Mouse (Mus musculus) neutrophil, adult 5-6 weeks (primary cell): ENCODE measurements around the gene Bptf. TPM values are rescaled to one million over a fixed set of nuclear protein-coding genes. Genes with fewer than 3 reads are reported as not detected.
A peak's percentile ranks its signal among the peaks of the same experiment; 100 is the strongest.
"Not testable (repeated sequence)": the region's sequence is repeated elsewhere in the genome, so short reads cannot be mapped to it uniquely, and the experiment has no call there.

ENCODE experiments used
- ATAC-seq: fragments of 151-379, 151-347 bp; 2 replicates; pipeline ENCODE4 v1.8.0; 2017; ENCODE audit warnings: mild to moderate bottlenecking, moderate TSS enrichment; ENCODE audit not compliant: insufficient number of reproducible peaks, poor library complexity, low FRiP score, severe bottlenecking; ENCODE audit errors: extremely low read depth
- total RNA-seq: library from RNA; stranded (forward); fragments of 200-1000 nt; gene quantifications from 2 replicates; pipeline ENCODE4 v1.2.3, GENCODE M21; 2017

Bptf gene
- total RNA-seq, 1 experiment from 2014 or later: 150 TPM

DNA sequence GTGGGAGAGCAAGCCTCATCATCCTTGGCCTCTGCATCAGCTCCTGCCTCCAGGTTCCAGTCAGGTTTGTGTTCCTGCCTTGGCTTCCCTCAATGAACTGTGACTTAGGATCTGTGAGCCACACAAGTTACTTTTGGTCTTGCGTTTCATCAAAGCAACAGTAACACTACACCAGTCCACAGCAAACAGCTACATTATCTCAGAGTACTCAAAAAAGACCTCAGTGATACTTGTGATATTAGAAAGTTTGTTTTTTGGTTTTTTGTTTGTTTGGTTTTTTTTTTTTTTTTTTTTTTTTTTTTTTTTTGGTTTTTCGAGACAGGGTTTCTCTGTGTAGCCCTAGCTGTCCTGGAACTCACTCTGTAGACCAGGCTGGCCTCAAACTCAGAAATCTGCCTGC is 5.2 kb downstream of the Bptf start:
- not testable (repeated sequence) for ATAC-seq

DNA sequence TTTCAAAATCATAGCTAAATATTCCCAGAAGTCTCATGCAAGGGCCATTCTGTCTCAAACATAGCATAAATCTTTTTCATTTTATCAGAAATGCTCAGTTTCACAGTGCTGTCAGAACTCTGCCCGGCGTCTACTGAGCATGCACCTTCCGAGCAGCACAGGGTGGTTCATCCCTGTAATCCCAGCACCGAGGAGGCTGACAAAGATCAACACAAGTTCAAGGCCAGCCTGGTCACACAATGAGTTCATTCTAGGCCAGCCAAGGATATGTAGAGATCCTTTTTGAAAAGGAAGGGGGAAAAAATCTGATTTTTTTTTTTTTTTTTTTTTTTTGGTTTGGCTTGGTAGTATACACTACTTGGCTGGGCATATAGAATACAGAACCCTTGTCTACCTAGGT is 6.9 kb downstream of the Bptf start:
- ATAC-seq: no peak

DNA sequence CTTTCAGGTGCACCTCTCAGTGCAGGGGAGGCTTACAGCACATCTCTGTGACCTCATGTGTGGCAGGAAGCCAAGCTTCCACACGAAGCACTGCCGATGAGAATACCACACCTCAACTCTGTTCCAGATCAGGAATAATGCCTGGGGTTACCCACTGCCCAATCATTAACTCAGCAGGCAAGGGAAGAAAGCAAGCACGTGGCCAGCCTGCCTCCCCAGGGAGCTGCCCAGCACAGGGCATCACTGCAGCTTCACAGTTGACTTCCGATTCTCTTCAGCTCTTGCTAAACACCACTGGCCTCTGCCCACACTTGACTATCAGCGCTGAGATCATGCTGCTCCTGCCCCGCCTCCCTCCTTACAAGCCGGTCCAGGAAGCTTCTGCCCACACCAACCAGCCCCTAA is 7.6 kb downstream of the Bptf start:
- peak; percentile 95 for ATAC-seq

DNA sequence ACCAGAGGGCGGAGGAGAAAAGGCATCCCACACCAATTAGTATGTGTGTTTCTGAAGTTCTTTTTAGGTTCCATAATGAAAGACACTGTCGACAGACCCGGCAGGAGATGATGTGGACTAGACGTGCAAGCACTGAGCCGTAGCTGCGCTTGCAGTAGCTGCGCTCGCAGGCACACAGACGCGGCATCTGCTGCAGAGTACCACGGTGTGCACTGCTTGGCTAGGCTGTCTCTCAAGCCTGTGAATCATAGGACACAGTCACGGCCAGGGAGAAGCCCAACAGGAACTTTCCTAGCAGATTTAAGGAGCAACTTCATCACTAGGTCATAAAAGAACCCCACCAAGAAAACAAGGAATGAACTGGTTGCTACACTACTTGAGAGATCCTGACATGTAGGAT is 14.1 kb downstream of the Bptf start:
- ATAC-seq: no peak

DNA sequence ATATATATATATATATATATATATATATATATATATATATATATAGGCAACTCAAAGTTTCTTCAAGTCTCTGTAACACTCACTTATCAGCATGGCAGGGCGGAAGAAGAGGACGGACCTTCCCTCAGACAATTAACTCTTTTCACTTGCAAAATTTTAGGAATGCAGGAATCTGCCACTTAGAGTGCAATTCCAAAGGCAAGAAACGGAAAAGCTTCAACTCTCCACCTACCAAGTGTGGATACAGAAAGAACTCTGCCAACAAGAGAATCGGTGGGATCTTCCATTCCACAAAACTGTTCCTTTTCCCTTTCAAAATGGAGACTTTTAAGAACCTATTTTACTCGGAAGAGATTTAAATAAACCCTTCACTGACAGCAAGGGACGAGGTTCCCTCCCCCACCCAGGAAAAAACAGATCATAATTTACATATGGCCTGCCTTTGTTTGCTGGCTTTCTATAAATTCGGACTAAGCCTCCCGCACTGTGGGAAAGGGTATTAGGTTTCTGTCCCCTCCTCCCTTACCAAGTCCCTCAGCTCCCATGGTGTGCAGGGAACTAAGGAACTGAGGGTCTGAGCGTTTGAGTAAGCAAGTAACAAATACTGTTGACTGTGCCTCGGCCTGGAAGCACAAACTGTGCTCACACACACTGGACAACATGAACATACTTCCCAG is 17.9 kb downstream of the Bptf start:
- ATAC-seq: no peak

DNA sequence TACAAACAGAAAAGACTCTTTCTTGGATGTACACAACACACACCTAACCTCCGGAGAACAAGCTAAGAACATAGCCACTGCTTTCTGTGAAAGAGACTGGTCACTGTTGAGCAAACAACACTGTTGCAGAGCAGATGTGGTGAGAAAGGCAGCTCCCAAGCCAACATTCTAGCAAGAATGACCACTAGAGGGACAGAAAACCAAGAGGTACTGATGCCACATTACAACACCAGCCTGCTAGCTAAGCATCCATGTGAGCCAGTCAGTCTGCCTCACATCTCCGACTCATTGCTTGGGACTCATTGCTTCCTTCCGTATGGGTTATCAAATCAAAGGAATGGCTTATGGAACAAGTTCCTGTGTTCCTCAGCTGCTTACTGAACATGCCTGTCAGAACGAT is 18.8 kb downstream of the Bptf start:
- ATAC-seq: peak; percentile 55; the same call in 1 of the 2 replicates

DNA sequence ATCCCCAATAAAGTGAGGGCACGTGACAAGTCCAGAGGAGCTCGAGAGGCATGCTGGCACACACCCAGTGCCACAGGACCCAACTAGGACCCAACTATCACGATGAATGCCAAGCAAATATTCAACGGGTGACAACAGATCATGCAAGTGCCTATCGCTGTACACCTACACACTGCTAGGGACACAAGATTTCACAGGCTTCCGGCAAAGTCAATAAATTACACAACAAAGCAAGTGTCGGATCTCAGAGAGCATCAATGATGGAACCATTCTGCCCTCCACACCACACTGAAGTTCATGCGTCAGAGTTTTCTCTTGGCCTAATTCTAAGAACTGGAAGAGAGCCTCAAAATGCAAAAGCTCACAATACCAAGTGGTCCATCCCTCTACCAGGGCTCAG is 22.3 kb downstream of the Bptf start:
- no peak for ATAC-seq

DNA sequence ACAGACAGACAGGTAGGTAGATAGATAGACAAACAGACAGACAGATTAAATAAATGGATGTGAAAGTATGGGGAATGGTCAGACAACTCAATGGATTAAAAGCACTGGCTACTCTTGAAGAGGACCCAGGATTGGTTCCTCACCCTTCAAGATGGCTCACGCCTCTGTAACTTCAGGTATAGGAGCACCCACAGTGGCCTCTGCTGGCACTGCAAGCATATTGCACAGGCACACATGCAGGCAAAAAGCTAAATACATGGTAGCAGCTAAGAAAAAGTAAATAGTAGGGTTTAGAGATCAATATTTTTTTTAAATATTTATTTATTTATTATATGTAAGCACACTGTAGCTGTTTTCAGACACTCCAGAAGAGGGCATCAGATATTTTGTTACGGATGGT is 23.0 kb downstream of the Bptf start:
- 0 out of 2 replicates have a peak, but pooled peaks have one; percentile 47 for ATAC-seq

DNA sequence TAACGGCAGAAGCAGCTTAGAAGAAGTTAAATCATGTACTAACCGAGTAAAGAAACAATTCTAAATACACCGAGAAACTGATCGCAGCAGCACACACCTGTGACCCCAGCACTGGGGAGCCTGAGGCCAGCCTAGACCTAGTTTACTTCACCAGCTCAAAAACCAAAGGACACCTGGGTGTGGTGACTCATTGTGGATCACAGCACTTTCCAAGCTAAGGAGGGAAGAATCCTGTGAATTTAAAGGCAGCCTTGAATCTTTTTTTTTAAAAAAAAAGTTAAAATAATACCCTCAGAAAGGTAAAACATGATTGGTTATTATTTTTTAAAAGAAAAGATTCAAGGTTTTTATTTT is 24.2 kb downstream of the Bptf start:
- no peak for ATAC-seq

DNA sequence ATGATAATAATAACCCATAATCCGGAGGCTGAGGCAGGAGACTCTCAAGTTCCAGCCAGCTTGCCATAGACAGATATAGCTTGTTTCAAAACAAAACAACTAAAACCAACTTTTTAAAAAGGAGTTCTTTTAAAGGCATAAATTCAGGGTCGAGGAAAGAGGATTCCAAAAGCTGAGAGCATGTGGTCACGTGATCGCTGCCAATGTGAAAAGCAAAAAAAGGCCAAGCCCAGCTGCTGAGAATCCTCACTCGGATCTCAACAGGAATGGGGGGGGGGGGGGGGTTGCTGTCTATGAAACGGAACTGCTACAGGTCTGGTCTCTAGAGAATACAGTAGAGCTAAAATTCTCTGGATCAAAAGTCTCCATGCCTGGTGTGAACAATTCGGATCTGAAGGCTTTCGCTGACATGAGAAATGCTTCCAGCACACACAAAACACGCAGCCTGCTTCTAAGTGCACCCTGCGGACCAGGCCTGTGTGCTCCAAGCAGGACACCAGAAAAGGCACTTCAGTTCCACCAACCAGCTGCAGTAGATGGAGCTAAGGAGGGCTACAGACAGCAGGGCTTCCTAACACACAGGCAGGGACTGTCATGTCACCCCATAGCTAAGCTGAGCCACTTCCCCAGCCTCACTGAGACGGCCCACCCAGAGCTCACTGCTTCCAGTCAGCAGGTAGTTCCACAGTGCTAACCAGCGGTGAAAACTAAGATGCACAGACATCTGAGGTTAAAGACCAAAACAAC is 24.8 kb downstream of the Bptf start:
- ATAC-seq: no peak

DNA sequence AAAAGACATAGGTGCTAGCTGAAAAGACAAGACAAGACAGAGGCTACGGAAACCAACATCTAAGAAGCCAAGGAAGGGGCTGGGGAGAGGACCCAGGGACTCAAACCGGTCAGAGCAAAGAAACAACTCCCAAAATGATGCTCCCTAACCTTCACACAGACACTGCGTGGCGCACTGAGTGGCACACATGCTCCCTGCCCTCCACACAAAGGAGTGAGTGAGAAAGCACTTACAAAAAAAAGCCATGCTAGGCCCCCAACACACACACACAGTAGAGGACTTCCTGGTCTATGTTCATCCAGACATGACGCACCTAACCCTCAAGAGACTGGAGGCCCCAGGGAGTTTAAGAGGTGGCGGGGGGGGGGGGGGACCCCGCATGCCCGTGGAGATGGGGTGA is 25.5 kb downstream of the Bptf start:
- no peak for ATAC-seq

DNA sequence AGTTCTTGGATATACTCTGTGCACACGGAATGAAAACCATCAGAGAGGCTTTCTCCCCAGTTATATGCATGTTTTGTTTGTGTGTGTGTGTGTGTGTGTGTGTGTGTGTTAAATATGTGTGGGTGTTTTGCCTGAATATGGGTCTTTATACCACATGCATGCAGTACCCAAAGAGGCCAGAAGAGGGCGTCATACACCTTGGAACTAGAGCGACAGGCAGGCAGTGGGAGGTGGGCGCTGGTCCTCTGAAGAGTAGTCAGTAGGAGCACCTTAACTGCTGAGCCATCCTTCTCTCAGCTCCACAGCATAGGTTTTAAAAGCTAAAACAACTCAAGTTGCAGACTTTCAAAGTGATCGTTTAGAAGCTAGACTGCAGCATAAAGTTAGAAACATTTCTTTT is 26.7 kb downstream of the Bptf start:
- ATAC-seq: peak; percentile 69

DNA sequence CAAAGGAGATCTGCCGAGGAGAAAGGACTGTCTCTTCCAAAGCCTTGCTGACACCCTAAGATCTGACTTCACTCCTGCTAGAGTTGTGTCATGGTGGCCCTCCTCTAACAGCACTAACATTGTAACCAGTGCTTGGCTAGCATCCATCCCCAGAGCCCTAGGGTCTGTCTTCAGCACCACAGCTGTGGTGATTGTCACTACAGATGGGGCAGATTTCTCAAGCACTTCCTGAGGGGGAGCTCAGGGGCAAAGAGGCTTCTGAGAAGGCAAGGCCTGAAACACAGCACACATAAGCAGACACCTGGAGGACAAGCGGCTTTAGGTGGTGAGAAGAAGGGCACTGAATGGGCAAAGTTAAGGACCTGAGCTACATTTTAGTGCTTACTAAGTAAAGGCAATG is 28.2 kb downstream of the Bptf start:
- no peak for ATAC-seq

DNA sequence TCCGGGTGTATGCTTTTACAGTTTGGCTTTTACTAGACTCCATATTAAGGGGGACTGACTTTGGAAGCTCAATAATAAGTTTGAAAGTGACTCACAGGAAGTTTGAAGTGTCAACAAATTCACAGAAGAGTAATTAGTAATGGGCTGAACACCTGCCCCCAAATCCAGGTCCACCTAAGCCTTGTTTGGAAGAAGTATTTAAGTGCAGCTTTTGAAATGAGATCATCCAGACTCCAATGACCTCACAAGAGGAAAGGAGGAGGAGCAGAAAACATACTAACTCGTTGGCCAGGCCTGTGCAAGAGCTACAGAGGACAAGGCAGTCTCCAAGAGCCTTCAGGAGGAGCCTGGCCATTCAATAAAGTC is 28.7 kb downstream of the Bptf start:
- ATAC-seq: no peak

DNA sequence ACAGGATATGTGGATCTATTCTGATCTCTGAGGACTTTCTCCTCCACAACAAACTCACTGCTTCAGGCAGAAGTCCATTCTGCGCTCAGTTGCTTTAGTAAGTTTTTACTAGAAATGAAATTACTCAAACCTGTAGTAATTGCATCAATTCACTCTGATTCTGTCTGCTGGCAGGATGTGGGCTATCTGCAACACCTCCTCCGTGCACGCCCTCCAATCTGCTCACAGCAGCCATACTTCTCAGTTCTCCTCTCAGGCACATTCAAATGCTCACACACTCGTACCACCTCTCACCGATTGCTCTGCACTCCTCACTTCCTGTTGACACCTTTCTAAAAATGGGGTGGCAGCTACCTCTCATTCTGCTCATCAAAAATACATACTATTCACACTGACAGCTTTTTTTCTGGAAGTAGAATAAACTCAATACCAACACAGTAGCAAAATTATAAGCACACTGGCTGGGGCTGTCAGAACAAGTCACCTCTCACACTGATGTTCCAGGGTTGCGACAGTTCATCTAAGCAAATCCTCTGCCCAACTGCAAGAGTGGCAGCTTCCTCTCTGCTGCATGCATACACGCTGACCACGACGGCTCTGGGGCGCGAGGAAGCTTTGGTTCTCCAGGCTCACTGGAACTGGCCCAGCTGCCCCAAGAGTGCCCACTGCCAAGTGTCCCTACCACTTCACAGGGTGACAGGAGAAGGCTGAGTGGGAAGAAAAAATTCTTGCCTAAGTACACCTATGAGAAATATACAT is 29.3 kb downstream of the Bptf start:
- peak; percentile 85 for ATAC-seq

DNA sequence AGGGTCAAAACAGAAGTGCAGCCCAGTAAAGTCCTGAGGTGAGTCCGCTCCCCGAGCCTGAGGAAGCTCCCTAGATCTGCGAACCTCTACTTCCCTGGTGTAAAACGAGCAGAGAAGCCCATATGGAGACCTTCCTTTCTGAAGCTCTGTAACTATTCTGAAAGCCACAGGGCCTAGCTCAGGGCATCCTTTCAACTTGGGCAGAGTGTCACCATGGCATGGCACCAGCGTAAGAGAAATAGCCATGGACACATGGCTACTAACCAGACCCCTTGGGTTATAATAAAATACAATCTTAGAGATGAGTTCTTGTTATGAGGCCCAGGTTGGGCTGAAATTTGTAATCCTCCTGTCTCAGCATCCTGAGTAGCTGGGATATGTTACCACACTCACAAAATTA is 35.0 kb downstream of the Bptf start:
- no peak for ATAC-seq

DNA sequence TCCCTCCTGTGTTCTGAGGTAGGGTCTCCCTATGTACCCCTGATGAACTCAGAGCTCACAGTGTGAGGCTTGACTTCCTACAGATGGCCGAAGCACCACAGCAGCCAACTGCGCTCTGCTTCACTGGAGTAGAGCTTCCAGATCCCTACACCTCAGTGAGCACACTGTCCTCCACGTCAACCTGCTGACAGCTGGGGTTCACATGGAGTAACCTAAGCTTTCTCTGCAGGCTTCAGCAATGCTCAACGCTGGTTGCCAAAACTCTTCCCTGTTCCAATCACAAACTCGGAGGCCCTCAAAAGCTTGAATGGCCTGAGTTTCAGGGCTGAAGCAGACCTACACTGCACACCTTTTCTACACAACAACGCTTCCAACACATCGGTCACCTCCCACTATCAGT is 38.1 kb downstream of the Bptf start:
- ATAC-seq: no peak

DNA sequence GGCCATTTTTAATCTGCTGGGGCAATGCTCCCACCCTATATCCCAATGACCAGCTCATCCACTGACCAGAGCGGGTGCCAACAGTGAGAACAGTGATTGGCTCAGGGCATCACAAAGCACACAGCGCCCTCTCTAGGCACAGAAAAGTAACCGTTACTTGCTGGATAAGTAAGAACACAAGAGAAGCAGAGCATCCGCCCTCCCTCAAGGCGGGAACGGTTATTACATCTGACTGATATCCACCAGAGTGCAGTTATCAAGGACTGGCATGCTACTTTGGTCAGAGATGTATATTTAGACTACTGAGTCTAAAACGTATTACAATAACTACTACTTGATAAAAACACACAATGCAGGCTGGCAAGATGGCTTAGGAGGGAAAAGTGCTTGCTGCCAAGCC is 39.3 kb downstream of the Bptf start:
- no peak for ATAC-seq

DNA sequence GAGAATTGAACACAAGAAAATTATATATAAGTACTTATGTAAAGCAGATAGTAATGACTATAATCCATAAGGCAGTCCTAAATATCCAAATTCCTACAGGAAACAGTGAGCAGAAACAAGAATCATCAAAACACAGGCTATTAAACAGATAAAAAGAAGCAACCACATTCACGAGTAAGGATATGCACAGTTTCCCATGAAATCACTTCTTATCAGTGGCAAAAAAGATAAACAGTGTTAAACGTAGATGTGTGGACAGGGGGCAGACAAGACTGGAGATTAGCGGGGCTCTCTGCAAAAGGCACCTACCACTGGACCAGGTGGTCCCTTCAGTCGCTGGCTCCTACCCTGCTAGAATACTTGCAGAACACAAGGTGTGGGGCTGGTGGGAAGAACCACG is 46.1 kb downstream of the Bptf start:
- ATAC-seq: no peak

DNA sequence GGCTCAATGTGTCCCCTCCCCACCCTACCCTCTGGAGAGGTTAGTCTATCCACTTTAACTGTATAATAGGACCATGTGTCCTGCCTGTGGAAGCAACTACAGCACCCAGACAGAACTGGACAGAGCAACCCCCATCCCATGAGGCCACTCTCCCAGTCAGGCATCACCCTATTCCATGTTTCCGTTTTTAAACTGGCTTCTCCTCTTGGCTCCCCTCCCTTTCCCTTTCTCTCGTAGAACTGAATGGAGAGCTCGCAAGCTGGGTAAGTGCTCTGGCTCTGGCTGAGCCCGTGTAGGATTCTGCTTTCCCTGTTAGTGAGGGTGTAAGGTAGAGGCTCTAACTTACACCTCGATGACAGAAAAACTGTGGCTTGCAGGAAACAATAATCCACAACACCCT is 48.4 kb downstream of the Bptf start:
- ATAC-seq: no peak
